Mouse (Mus musculus): Measurements from ENCODE around the gene Ufm1.
A peak's percentile ranks its signal among the peaks of the same experiment; 100 is the strongest.

The Ufm1 gene

GRCm38 (mm10) chr3:53863383-53864220 is at the start of gene Ufm1:
Ufm1 (minus strand) TSS chr3:53863830.
- peak; percentile 91 to 95 for DNase-seq (ENCODE audit: low spot score in 2 of 2)

DNA sequence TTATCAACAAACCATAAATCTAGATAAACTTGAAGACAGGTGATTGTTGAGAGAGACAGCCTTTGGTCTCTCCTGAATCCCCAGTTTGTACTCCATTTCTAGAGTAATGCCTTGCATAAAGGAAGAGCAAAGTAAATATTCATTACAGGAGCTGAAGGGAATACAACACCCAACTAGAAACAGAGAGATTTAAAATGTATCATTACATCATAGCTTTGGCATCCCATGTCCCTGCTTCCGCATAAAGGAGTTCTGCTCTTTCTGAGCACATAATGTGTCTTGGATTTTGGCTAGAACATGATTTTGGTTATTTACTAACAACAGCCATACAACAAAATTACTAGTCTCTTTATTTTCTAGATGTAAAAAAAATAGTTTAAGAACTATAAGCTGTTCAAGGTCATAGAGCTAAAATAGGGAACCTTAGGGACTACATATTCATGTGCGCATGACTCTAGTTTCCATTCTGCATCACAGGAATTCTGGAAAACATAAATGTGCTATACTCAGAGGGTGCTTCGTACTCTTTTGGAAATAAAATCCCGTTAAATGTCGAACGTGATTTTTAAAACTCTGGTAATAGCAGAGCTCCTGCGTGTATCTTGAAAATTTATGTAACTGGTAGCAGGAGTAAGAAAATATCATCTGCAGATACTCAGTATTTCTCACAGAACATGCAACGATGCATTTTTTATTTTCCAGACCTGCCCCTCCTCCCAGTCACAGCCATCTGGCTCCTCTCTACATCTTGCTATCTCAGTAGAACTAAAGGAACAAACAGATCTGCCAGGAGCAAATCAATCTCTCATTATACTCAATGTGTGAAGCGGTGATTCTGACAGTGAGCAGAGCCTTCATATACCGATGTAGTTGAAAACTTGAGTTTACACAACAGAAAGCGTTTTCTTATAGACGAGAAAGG is 27.2 kb upstream of the Ufm1 start:
- DNase-seq (ENCODE audit: low spot score in 2 of 2), result peak; percentile 68 to 86

- no peak for DNase-seq (ENCODE audit: low spot score in 2 of 2)
These were observed 8.0 kb upstream of the Ufm1 start for GRCm38 (mm10) chr3:53871596-53871995.

DNA sequence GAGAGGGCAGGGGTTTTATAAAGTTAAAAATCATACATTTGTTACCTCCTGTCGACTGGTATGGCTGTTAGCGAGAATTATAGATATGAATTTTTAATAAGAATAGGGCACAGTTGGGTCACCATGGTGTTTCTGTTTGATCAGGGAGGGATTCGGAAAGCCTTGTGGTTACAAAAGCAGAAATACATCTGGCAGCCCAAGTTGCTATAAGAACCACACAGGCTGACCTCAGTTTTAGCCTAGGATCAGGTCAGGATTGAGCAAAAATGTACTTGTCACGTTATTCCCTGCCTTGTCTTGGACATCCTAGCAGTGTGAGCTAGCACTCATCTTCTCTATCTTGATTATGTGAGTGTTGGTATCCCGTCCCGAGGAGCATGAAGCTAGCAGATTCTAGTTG is 6.9 kb upstream of the Ufm1 start:
- no peak for DNase-seq (ENCODE audit: low spot score in 2 of 2)

DNA sequence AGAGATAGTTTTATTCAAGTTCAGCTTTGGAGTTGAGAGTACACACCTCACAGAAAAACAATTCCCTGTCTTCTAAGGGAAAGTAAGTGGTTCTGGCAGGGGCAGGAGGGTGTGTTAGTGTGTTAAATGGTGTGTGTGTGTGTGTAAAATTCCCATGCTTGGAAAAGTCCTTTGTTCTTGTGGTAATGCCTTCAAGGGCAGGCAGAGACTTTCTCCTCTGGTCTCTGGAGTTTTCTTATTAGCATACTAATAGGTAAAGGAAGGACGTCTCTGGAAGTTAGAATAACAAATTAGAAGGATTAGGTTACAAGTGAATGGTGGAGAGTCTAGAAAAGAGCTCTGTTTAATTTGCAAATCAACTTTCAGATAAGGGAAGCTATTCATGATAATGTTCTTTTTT is 5.6 kb upstream of the Ufm1 start:
- DNase-seq (ENCODE audit: low spot score in 2 of 2), result no peak

DNA sequence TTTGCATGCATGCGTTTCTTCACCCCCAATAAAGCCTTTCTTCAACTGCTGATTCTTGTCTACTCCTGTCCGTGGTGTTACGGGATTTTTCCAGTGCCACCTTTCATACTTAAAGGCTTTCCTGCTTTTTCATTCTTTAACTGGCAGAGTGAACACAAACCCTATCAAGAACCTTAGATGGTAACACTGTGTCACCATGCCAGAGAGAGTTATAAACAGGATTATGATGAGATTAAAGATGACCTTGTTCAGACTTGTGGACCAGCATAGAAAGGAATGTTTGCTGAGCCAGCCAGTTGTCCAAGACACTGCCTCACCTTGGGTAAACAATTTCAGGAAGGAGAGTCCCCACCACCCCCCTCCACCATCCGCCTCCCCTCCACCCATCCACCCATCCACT is 4.6 kb upstream of the Ufm1 start:
- no peak for DNase-seq (ENCODE audit: low spot score in 2 of 2)

DNA sequence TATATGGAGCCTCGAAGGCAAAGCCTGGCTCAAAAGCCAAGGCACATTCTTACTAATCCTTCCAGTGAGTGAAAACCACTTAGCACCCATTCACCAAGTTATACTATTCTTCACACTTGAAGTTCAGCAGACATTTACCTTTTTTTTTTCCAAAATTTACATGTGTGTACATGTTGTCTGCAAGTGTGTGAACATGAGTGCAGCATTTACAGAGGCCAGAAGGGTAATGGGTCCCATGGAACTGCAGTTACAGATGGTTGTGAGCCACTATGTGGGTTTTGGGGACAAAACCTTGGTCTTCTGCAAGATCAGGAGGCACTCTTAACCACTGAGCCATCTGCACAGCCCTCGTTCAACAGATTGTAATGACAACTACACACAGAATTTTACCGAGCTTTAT is 8.8 kb downstream of the Ufm1 start:
- DNase-seq (ENCODE audit: low spot score in 2 of 2), result no peak

DNA sequence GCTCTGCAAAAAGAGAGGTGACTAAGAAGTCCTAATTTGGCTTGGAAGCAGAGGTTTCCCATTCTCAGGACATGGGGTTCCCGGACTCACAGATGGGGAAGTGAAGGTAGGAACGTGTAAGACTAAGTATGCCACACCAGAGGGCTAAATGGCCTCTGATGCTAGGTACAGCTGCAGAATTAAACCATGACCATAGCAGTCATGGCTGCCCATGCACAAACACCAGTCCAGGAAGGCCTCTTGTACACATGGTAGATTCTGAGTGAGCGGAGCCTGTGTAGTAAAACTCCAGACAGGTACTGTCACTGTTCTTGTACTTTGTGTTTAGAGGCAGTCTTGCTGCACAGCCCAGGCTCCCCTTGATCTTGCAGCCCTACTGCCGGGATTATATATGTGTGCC is 9.4 kb downstream of the Ufm1 start:
- DNase-seq (ENCODE audit: low spot score in 2 of 2), result no peak

- peak in 1 of 2 experiments; percentile 14 for DNase-seq (ENCODE audit: low spot score in 2 of 2)
These were observed 15.4 kb downstream of the Ufm1 start for GRCm38 (mm10) chr3:53848262-53848661.

DNA sequence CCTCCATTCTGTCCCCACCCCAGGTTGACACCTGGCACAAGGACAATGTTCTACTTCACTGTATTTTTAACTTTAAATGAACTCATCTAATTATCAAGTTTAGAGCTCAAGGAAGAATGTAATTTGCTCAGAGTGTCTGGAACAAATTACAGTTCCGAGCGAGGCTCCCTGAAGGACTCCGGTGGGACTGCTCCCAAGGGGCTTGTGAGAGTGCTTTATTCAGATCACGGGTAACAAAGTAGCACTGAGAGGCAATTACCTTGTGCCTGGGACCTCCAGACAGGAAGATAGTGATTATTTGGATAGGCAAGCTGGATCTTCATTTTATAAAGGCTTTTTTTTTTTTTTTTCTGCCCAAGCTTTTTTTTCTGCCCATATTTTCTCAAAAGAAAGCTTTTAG is 15.9 kb downstream of the Ufm1 start:
- DNase-seq (ENCODE audit: low spot score in 2 of 2), result no peak

GRCm38 (mm10) chr3:53846206-53846928 is 17.3 kb downstream of the Ufm1 start:
- DNase-seq (ENCODE audit: low spot score in 2 of 2), result no peak

DNA sequence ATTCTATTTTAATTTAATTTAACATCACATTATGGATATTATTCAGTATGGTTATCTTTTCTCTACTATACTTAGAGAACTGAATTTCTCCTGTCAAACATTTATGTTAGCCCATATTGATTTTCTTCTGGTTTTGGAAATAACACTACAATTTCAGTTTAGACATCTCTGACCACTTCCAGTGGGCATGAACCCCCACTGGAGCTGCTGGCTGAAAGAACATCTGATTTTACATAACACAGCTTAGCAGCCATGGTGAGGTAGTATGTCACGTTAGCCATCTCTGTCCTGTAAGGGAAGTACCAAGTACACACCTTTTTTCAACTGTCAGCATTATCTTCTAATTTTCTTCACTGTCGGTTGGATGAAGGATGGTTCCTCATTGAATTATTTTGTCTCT is 18.8 kb downstream of the Ufm1 start, which contains the start of gene Gm10985:
Gene Gm10985 (plus strand): TSS at position 301 of the 400 bp plus-strand sequence.
- no peak for DNase-seq (ENCODE audit: low spot score in 2 of 2)

DNA sequence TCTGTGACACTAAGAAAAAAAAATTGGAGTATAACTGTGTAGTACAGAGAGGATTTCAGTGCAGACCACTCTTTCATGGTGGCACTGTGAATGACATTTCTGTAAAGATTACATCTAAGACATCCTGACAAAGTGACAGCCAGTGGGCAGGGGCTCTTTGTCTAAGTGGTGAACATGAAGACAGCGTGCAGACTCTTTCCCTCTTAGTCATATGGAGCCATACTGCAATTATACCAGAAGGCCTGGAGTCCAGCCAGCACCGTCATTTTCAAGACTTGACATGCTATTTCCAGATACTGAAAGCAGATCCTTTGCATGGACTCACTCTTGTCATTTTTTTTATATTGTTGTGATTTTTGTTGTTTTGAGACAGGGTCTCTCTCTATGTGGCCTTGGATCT is 29.4 kb downstream of the Ufm1 start:
- peak in 1 of 2 experiments; percentile 17 for DNase-seq (ENCODE audit: low spot score in 2 of 2)

DNA sequence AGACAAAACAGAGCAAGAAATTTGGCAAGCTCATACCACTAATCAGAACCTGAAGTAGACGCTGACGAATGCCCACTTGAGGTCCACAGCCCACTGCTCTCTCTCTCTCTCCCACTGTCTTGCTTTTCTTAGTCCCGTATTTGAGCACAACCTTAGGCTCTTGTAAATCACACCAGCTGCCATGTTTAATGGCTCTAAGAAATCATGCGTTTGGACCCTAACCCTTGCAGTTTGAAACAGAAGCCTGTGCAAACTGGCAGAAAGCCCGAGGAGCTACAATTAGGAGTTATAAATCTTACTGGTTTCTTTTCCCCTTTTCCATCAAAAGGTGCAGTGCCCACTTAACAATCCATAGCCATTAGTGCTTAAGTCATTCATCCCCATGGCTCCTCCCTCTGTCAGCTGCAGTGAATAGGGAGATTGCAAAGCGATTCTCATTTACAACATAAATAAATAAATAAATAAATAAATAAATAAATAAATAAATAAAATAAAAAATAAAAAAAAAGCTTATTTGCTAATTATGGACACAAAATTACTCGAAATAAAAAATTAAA is 50.1 kb downstream of the Ufm1 start:
- no peak for DNase-seq (ENCODE audit: low spot score in 2 of 2)
